Mouse (Mus musculus) spleen, adult 2 months (tissue): ENCODE results near the gene Fam155a.

Experiments used
- CTCF ChIP-seq: fragments of 200-500 bp; IDR thresholded peaks from 2 replicates; pipeline ENCODE4 v1.5.1; 2011; ENCODE audit warnings: mild to moderate bottlenecking, inconsistent platforms; ENCODE audit not compliant: insufficient read depth, insufficient read length, insufficient replicate concordance; ENCODE audit errors: extremely low read depth
- POLR2A ChIP-seq: fragments of 200-500 bp; IDR thresholded peaks from 2 replicates; pipeline ENCODE4 v1.6.1; 2011; ENCODE audit warnings: low read depth, low read length, inconsistent platforms

GRCm38 (mm10) chr8:9335285-9335932 is 435.6 kb downstream of the Fam155a start:
- TF ChIP-seq POLR2A (no peak), CTCF (no peak)
